Mouse (Mus musculus) liver, embryonic 16.5 days (tissue): ENCODE data around the gene Myh3. TPM values are rescaled to one million over a fixed set of nuclear protein-coding genes. Genes with fewer than 3 reads are reported as not detected.
A peak's percentile ranks its signal among the peaks of the same experiment; 100 is the strongest.

Experiments
- ATAC-seq: fragments of 200-750 bp; cut with Nextera tagmentation; 2 replicates; pipeline ENCODE4 v1.8.0; 2017; ENCODE audit warnings: low read depth, mild to moderate bottlenecking, moderate number of reproducible peaks, moderate library complexity
- H3K27ac ChIP-seq: fragments of 300-500 bp; sonication (generic); 2 replicates; pipeline ENCODE4 v1.5.1; 2014; ENCODE audit warnings: mild to moderate bottlenecking, low read length
- H3K27me3 ChIP-seq: fragments of 300-500 bp; sonication (generic); 2 replicates; pipeline ENCODE4 v1.6.1; 2014; ENCODE audit warnings: low read depth, low read length, mixed read lengths; ENCODE audit not compliant: control insufficient read depth, insufficient read depth
- H3K36me3 ChIP-seq: fragments of 300-500 bp; sonication (generic); 2 replicates; pipeline ENCODE4 v1.6.1; 2014; ENCODE audit warnings: mild to moderate bottlenecking; ENCODE audit not compliant: control insufficient read depth, insufficient read depth
- H3K4me1 ChIP-seq: fragments of 300-500 bp; sonication (generic); 2 replicates; pipeline ENCODE4 v1.6.1; 2014; ENCODE audit warnings: low read depth, low read length, mixed read lengths; ENCODE audit not compliant: control insufficient read depth
- H3K4me2 ChIP-seq: fragments of 300-500 bp; sonication (generic); 2 replicates; pipeline ENCODE4 v1.6.1; 2014; ENCODE audit warnings: low read depth, low read length, mixed read lengths
- H3K4me3 ChIP-seq: fragments of 300-500 bp; sonication (generic); 2 replicates; pipeline ENCODE4 v1.5.1; 2014; ENCODE audit warnings: low read depth, mild to moderate bottlenecking, low read length
- H3K9ac ChIP-seq: fragments of 300-500 bp; sonication (generic); 2 replicates; pipeline ENCODE4 v1.6.1; 2014; ENCODE audit warnings: low read depth, low read length
- H3K9me3 ChIP-seq: fragments of 300-500 bp; sonication (generic); replicated peaks from 2 replicates; pipeline ENCODE4 v1.6.1; 2016; ENCODE audit warnings: low read length; ENCODE audit not compliant: control insufficient read depth
- WGBS: fragments of 180-500 bp; shearing (Covaris S2); extraction: QIAGEN DNeasy Blood & Tissue Kit; methylation state at CpG from one replicate; pipeline ENCODE4 v1.1.7; 2014; ENCODE audit not compliant: insufficient replicate concordance; 5-methylcytosine and 5-hydroxymethylcytosine counted together
- polyA plus RNA-seq: library from polyadenylated mRNA; unstranded; fragments of >200 nt; fragmentation: Nextera tagmentation; extraction: Ambion mirVana; gene quantifications from 2 replicates; pipeline ENCODE4 v1.2.1, GENCODE M21; 2015

Gene Myh3
- polyA plus RNA-seq, 1 experiment from 2014 or later: 7.0 TPM

DNA sequence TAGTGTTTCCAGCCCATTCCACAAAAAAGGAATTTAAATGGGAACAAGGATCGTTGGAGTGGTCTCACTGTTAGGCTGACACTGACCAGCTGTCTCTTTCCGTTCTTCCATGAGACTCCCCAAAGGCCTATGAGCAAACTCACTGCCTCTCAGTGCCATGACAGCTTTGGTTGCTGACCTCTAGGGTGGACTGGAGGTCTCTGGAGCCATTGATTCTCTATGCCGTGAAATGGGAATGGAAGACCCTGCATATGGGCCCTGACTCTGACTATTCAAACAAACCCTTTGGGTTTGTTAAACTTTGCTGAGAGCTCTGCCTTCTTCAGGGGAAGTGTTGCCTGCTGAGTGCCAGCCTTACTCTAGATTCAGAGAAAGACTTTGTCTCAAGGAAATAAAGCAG lies 10.4 kb upstream of the Myh3 start:
- H3K27ac ChIP-seq: no peak overlapping the region

DNA sequence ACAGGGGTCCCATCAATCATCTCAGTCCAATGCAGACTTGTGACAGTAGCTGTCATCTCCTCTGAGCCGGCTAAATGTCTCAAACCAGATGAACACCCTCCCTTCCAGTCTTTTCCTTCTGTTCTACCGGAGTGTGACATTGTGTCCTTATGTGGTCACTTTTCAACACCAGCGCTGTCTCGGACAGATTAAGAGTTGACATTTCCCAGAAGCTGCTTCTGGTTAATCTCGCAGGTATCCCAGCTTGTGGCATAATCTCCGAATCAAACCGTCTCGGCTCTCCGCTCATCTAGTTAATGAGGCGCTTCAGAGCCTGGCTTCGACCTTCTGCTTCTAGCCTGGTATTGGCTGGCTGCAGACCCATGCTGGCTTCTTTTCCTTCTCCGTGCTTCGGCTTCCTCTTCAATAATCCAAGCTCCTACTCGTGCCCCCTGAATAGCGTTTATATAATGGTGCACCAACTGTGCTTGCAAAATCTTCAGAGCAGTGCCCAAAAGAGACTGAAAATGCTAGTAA lies 5.4 kb upstream of the Myh3 start:
- H3K9me3 ChIP-seq: no peaks in the 10 kb centered on the region
- no peak overlapping the region for H3K9ac ChIP-seq
- H3K4me3 ChIP-seq: no peak overlapping the region
- H3K4me2 ChIP-seq: no peak overlapping the region
- ATAC-seq: no peak
- no peaks in the 10 kb centered on the region for H3K27me3 ChIP-seq
- no peaks in the 10 kb centered on the region for H3K4me1 ChIP-seq
- H3K36me3 ChIP-seq: no peaks in the 10 kb centered on the region
- 69% methylated on average over 15 of the region's 15 CpGs for whole genome bisulfite sequencing
- no peak overlapping the region for H3K27ac ChIP-seq

More for the DNA sequence above, 10.4 kb upstream of the Myh3 start:
- H3K4me2 ChIP-seq: no peak overlapping the region
- H3K36me3 ChIP-seq: peaks cover 13% of the 10 kb centered on the region
- no peak for ATAC-seq
- H3K9ac ChIP-seq: no peak overlapping the region
- H3K27me3 ChIP-seq: no peaks in the 10 kb centered on the region
- no peak overlapping the region for H3K4me3 ChIP-seq
- H3K9me3 ChIP-seq: no peaks in the 10 kb centered on the region
- no peaks in the 10 kb centered on the region for H3K4me1 ChIP-seq
- 66% methylated on average over 3 of the region's 3 CpGs for WGBS

DNA sequence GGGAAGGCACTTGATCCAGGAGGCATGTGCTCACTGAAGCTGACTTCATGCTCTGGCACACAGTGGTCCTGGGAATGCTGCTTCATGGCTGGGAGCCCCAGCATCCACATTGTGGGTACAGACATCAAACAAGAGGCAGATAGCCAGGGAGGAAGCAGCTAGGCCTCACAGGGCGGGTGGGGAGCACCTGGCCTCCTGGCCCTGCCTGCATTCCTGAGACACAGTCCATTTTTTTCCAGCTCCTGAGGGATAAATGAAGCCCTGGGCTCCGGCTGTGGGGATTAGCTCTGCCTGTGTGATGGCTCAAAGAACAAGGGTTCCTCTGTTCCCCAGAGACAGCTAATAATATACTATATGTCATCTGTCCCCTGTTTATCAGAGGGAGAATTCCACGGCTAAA lies 3.1 kb upstream of the Myh3 start:
- Histone ChIP-seq H3K9me3 (no peaks in the 10 kb centered on the region), H3K27ac (no peak overlapping the region), H3K36me3 (no peaks in the 10 kb centered on the region), H3K4me1 (no peaks in the 10 kb centered on the region), H3K4me2 (no peak overlapping the region), H3K9ac (no peak overlapping the region), H3K4me3 (no peak overlapping the region), H3K27me3 (no peaks in the 10 kb centered on the region)
- ATAC-seq: no peak
- 47% methylated on average over 3 of the region's 3 CpGs for WGBS

DNA sequence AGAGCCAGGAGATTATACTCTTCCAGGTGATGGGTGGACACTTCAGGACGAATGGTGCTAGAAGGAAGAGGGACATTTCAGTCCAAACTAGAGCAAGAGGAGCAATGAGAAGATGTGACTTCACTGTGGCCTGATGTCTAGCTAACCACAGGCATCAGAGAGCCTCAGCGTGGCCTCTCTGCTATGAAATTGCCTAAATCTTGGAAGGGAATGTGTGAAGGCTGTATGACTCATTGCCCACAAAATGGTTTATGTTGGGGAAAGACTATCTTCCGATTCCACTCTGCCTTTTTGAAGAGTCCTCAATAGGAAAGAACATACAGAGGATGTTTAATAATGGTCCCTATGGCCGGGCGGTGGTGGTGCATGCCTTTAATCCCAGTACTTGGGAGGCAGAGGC lies 1.3 kb upstream of the Myh3 start:
- no peaks in the 10 kb centered on the region for H3K4me1 ChIP-seq
- H3K27me3 ChIP-seq: no peaks in the 10 kb centered on the region
- WGBS: 63% methylated on average over 5 of the region's 5 CpGs
- no peaks in the 10 kb centered on the region for H3K9me3 ChIP-seq
- no peak overlapping the region for H3K27ac ChIP-seq
- no peak for ATAC-seq
- no peak overlapping the region for H3K4me3 ChIP-seq
- no peak overlapping the region for H3K9ac ChIP-seq
- no peaks in the 10 kb centered on the region for H3K36me3 ChIP-seq
- H3K4me2 ChIP-seq: no peak overlapping the region

DNA sequence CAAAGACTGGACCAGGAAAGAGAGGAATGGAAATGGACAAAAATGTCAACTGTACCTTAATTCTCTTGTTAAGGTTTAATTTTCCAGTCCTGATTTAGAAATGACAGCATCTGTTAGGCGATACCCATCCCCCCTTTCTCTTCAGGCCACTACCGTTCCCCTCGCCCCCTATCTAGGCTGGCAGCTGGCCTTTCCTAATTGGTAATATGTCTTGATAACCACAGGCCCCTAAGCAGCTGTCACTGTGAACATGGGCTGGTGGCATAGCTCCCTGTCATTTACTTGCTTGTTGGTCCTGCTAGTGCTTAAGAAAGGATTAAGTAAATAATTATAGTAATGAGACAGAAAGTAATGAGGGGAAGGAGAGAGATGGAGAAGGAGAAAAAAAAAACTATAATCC lies 665 bp upstream of the Myh3 start:
- H3K4me2 ChIP-seq: no peak overlapping the region
- no peaks in the 10 kb centered on the region for H3K36me3 ChIP-seq
- no peaks in the 10 kb centered on the region for H3K27me3 ChIP-seq
- no peaks in the 10 kb centered on the region for H3K9me3 ChIP-seq
- no peak for ATAC-seq
- 20% methylated on average over 3 of the region's 3 CpGs for WGBS
- H3K4me1 ChIP-seq: no peaks in the 10 kb centered on the region
- no peak overlapping the region for H3K4me3 ChIP-seq
- H3K27ac ChIP-seq: no peak overlapping the region
- no peak overlapping the region for H3K9ac ChIP-seq

DNA sequence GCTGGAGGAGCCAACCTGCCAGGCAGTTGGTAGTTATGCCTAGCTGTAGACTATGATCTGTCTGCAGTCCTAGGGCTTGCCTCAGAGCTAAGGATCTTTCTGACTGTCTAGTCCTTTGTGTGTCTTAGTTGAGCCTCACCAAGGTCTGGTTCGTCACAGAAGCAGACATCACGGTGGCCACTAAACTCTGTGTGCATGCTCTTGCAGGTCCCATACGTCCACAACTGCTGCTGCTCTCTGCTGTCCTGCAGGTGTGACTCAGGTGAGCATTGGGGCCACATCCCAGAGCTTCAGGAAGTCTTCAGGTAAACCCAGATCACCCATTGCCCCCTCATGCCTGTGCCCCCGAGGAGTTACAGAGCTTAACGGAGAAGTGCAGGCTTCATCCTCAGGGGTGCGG lies 788 bp downstream of the Myh3 start:
- no peak overlapping the region for H3K4me2 ChIP-seq
- no peak overlapping the region for H3K27ac ChIP-seq
- no peaks in the 10 kb centered on the region for H3K36me3 ChIP-seq
- H3K9ac ChIP-seq: no peak overlapping the region
- H3K9me3 ChIP-seq: no peaks in the 10 kb centered on the region
- H3K4me1 ChIP-seq: no peaks in the 10 kb centered on the region
- WGBS: 72% methylated on average over 6 of the region's 6 CpGs
- no peak for ATAC-seq
- H3K4me3 ChIP-seq: no peak overlapping the region
- peaks cover 4% of the 10 kb centered on the region for H3K27me3 ChIP-seq

DNA sequence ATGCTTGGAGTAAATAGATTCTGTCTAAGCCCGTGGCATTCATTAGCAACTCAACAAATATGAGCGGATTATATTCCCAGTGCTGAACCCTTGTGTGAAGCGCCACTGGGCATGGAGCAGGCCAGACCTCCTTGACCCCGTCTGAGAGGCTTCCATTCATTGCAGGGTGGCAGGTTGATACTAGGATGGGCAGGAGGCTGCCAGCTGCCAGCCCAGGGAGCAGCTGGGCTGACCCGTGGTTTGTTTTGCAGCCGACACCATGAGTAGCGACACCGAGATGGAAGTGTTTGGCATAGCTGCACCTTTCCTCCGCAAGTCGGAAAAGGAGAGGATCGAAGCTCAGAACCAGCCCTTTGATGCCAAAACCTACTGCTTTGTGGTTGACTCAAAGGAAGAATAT lies 1.6 kb downstream of the Myh3 start:
- H3K9me3 ChIP-seq: no peaks in the 10 kb centered on the region
- 59% methylated on average over 11 of the region's 11 CpGs for WGBS
- no peak for ATAC-seq
- no peak overlapping the region for H3K27ac ChIP-seq
- no peaks in the 10 kb centered on the region for H3K4me1 ChIP-seq
- no peak overlapping the region for H3K9ac ChIP-seq
- H3K27me3 ChIP-seq: peaks cover 11% of the 10 kb centered on the region
- no peaks in the 10 kb centered on the region for H3K36me3 ChIP-seq
- no peak overlapping the region for H3K4me2 ChIP-seq
- H3K4me3 ChIP-seq: no peak overlapping the region

DNA sequence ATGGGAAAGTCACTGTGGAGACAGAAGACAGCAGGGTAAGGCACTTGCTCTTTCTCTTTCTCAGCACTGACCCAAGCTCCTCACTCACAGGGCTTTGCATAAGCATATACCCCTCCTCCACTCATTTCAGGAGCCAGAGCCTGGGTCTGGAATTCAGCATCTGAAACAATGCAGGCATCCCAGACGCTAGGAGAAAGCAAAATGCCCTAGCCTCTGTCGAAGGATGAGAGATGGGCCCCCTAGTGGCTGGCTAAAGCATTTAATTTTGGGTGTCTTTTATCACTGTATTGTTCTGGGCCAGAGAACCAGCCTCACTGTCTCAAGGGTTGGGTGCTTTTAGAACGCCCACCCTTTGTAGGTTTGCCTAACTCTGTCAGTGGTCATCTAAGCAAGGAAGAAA lies 2.1 kb downstream of the Myh3 start:
- Histone ChIP-seq H3K4me1 (no peaks in the 10 kb centered on the region), H3K27ac (no peak overlapping the region), H3K9me3 (no peaks in the 10 kb centered on the region), H3K9ac (no peak overlapping the region), H3K27me3 (peaks cover 13% of the 10 kb centered on the region), H3K4me3 (no peak overlapping the region), H3K36me3 (no peaks in the 10 kb centered on the region), H3K4me2 (no peak overlapping the region)
- WGBS: 1% methylated on average over 3 of the region's 3 CpGs
- no peak for ATAC-seq

DNA sequence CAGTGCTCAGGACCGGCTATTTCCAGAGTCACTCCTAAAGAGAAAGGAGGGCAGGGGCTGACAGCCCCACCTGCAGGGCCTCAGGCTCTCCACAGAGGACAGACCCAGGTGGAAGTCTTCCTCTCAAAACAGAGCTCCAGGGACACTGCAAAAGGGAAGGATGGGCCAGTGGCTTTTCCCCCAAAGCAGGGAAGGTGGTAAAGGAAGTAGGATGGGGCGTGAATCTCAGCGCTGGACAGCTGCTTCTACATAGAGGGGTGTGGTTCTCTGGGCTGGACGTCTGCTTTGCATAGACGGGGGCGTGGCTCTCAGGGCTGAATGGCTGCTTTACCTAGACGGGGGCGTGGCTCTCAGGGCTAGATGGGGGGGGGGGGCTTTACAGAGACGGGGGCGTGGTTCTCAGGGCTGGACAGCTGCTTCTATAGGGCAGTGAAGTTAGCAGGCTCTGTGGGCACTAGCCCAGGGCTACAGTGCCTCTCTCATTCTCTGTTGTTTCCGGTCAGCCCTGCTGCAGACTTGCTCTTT lies 3.1 kb downstream of the Myh3 start:
- Histone ChIP-seq H3K4me1 (no peaks in the 10 kb centered on the region), H3K4me3 (no peak overlapping the region), H3K4me2 (no peak overlapping the region), H3K27ac (no peak overlapping the region), H3K9ac (no peak overlapping the region), H3K27me3 (peaks cover 13% of the 10 kb centered on the region), H3K36me3 (no peaks in the 10 kb centered on the region), H3K9me3 (no peaks in the 10 kb centered on the region)
- WGBS: 3% methylated on average over 11 of the region's 11 CpGs
- ATAC-seq: peak; percentile 80
